Mouse (Mus musculus) left cerebral cortex, adult 18-20 months (tissue): Measurements from ENCODE around the gene Gm11564. TPM values are rescaled to one million over a fixed set of nuclear protein-coding genes. Genes with fewer than 3 reads are reported as not detected.

Experiments
- total RNA-seq, 2 experiments: library from RNA; stranded (reverse); gene quantifications; 2 replicates each; pipeline ENCODE4 v1.2.3; 2021

Gene Gm11564
- total RNA-seq, 2 experiments from 2014 or later, result not detected

Other genes with a start within 250 kb of the Gm11564 start
- not detected for gene Krtap3-1, start 249.0 kb downstream of the Gm11564 start, total RNA-seq
- not detected for gene Krtap1-5, start 234.7 kb downstream of the Gm11564 start, total RNA-seq
- gene Krtap1-4, start 232.0 kb downstream of the Gm11564 start, total RNA-seq, result not detected
- not detected for gene Krtap1-3, start 224.3 kb downstream of the Gm11564 start, total RNA-seq
- not detected for gene Krtap9-3, start 217.6 kb downstream of the Gm11564 start, total RNA-seq
- not detected for gene Gm11938, start 212.4 kb downstream of the Gm11564 start, total RNA-seq
- gene Gm11937, start 205.5 kb downstream of the Gm11564 start, total RNA-seq, result not detected
- not detected for gene Krtap2-4, start 200.8 kb downstream of the Gm11564 start, total RNA-seq
- not detected for gene Gm11562, start 195.2 kb downstream of the Gm11564 start, total RNA-seq
- gene Krtap4-1, start 187.4 kb downstream of the Gm11564 start, total RNA-seq, result not detected
- gene Krtap4-2, start 180.6 kb downstream of the Gm11564 start, total RNA-seq, result not detected
- not detected for gene Krtap4-7, start 171.6 kb downstream of the Gm11564 start, total RNA-seq
- not detected for gene Gm11555, start 165.4 kb downstream of the Gm11564 start, total RNA-seq
- gene Gm11563, start 156.7 kb downstream of the Gm11564 start, total RNA-seq, result not detected
- gene Krtap4-6, start 149.7 kb downstream of the Gm11564 start, total RNA-seq, result not detected
- not detected for gene Gm14190, start 124.9 kb downstream of the Gm11564 start, total RNA-seq
- not detected for gene Gm14180, start 81.4 kb downstream of the Gm11564 start, total RNA-seq
- not detected for gene Gm11595, start 42.8 kb downstream of the Gm11564 start, total RNA-seq
- gene Krtap4-8, start 35.0 kb downstream of the Gm11564 start, total RNA-seq, result not detected
- gene Krtap4-9, start 30.5 kb downstream of the Gm11564 start, total RNA-seq, result not detected
- gene Gm11596, start 22.2 kb downstream of the Gm11564 start, total RNA-seq, result not detected
- gene Gm11569, start 16.7 kb downstream of the Gm11564 start, total RNA-seq, result not detected
- not detected for gene Gm11554, start 11.2 kb downstream of the Gm11564 start, total RNA-seq
- gene Krtap4-13, start 5.8 kb downstream of the Gm11564 start, total RNA-seq, result not detected
- gene 2300003K06Rik, start 22.4 kb upstream of the Gm11564 start, total RNA-seq, result not detected
- gene Krtap4-16, start 35.9 kb upstream of the Gm11564 start, total RNA-seq, result not detected
- gene Gm11568, start 42.3 kb upstream of the Gm11564 start, total RNA-seq, result not detected
- not detected for gene Gm11559, start 48.8 kb upstream of the Gm11564 start, total RNA-seq
- not detected for gene Krtap9-1, start 57.7 kb upstream of the Gm11564 start, total RNA-seq
- not detected for gene Gm11567, start 63.5 kb upstream of the Gm11564 start, total RNA-seq
- gene Krtap31-1, start 92.3 kb upstream of the Gm11564 start, total RNA-seq, result not detected
- gene Gm11565, start 99.1 kb upstream of the Gm11564 start, total RNA-seq, result not detected
- gene Krtap31-2, start 120.6 kb upstream of the Gm11564 start, total RNA-seq, result not detected
- not detected for gene Krtap9-5, start 132.8 kb upstream of the Gm11564 start, total RNA-seq
- not detected for gene Krtap29-1, start 163.4 kb upstream of the Gm11564 start, total RNA-seq
- gene Krtap16-1, start 170.9 kb upstream of the Gm11564 start, total RNA-seq, result not detected
- not detected for gene Krtap17-1, start 178.3 kb upstream of the Gm11564 start, total RNA-seq
- not detected for gene Krt33a, start 200.5 kb upstream of the Gm11564 start, total RNA-seq
- not detected for gene Krt33b, start 214.2 kb upstream of the Gm11564 start, total RNA-seq
- not detected for gene Krt34, start 225.9 kb upstream of the Gm11564 start, total RNA-seq
- not detected for gene Krt31, start 234.9 kb upstream of the Gm11564 start, total RNA-seq